Comparison of ENCODE assay signal across 20 mouse cellular contexts in genomic region chr14:46441696-46442095, GRCm38 (mm10). TPM values are rescaled to one million over a fixed set of nuclear protein-coding genes. Genes with fewer than 3 reads are reported as not detected.
DNase-seq lines count a peak whose midpoint lies in the region; ATAC-seq lines count a peak whose summit lies in the region.
"Had no signal": no experiment of that assay in that cellular context is flagged by ENCODE, and none has a peak within 500 bp of the region (broad histone marks: within the 10 kb centered on the region; RNA-seq: fewer than 3 reads in every experiment).

No protein-coding gene starts in this region.

- intact Hi-C loops in heart, postnatal 36 days (cut with DNase I), result no loop called here

- H3K4me1 ChIP-seq in heart, embryonic 10.5 days, result peaks cover 14% of the 10 kb centered on the region
- 0 out of 2 replicates have a peak, but pooled peaks cover 10% of the 10 kb centered on the region for H3K4me1 ChIP-seq in lung, embryonic 16.5 days (replicated peaks; ENCODE audit: control insufficient read depth, insufficient read depth, low read length)

- 0 out of 2 replicates have a peak overlapping the region, but pooled peaks have one; percentile 23 for H3K27ac ChIP-seq in heart, embryonic 10.5 days
- H3K27ac ChIP-seq in lung, embryonic 16.5 days (ENCODE audit: low read length), result peak overlapping the region; percentile 72
- H3K27ac ChIP-seq: heart, embryonic 15.5 days; hindbrain, embryonic 10.5 days; hindbrain, embryonic 14.5 days had no signal

- WGBS in heart, embryonic 10.5 days, result 78% methylated on average over 6 of the region's 6 CpGs
- WGBS in lung, embryonic 16.5 days, result 64% methylated on average over 6 of the region's 6 CpGs

- no peak overlapping the region for H3K4me3 ChIP-seq in heart, embryonic 10.5 days
- H3K4me3 ChIP-seq in lung, embryonic 16.5 days (ENCODE audit: low read length), result no peak overlapping the region
- H3K4me3 ChIP-seq: heart, embryonic 15.5 days; hindbrain, embryonic 10.5 days had no signal

- no peak overlapping the region for H3K4me2 ChIP-seq in lung, embryonic 16.5 days (ENCODE audit: low read depth, low read length)
- H3K4me2 ChIP-seq: heart, embryonic 15.5 days; hindbrain, embryonic 14.5 days had no signal

- ATAC-seq in lung, embryonic 16.5 days (ENCODE audit: low read depth), result peak; percentile 80
- ATAC-seq in megakaryocyte progenitor cell, adult 5-6 weeks (replicated peaks; ENCODE audit: poor library complexity), result no peak
- ATAC-seq: activated CD4-positive, CD25-positive, alpha-beta regulatory T cell, adult 4 months; forebrain, embryonic 16.5 days; Patski had no signal

- H3K27me3 ChIP-seq in heart, embryonic 10.5 days (ENCODE audit: insufficient read depth, poor library complexity, severe bottlenecking), result no peaks in the 10 kb centered on the region
- H3K27me3 ChIP-seq in lung, embryonic 16.5 days (ENCODE audit: control insufficient read depth, insufficient read depth, low read depth, low read length), result no peaks in the 10 kb centered on the region
- H3K27me3 ChIP-seq: CH12.LX; heart, embryonic 15.5 days; Patski had no signal

- no peak overlapping the region for H3K9ac ChIP-seq in lung, embryonic 16.5 days (ENCODE audit: low read length)
- H3K9ac ChIP-seq: heart, embryonic 15.5 days; hindbrain, embryonic 14.5 days had no signal

- H3K9me3 ChIP-seq in heart, embryonic 10.5 days, result no peaks in the 10 kb centered on the region
- H3K9me3 ChIP-seq in lung, embryonic 16.5 days (ENCODE audit: control insufficient read depth, low read length), result no peaks in the 10 kb centered on the region
- H3K9me3 ChIP-seq: heart, embryonic 15.5 days; hindbrain, embryonic 10.5 days had no signal

- H3K36me3 ChIP-seq in heart, embryonic 10.5 days, result no peaks in the 10 kb centered on the region
- H3K36me3 ChIP-seq in lung, embryonic 16.5 days (ENCODE audit: control insufficient read depth, insufficient read depth, low read length), result no peaks in the 10 kb centered on the region
- H3K36me3 ChIP-seq: heart, embryonic 15.5 days; hindbrain, embryonic 10.5 days had no signal

- DNase-seq in heart, embryonic 10.5 days (ENCODE audit: low spot score), result no peak
- no peak for DNase-seq in heart, postnatal 36 days
- peak; percentile 72 for DNase-seq in lung, postnatal 25 days (ENCODE audit: low spot score)
- no peak for DNase-seq in adrenal gland, postnatal 25 days
- DNase-seq in kidney, adult 18-20 months, result no peak
- DNase-seq: adrenal gland, postnatal 14 days; cerebellum, adult 2 months; cerebellum, postnatal 10 days; gastrocnemius, postnatal 14 days; heart, postnatal 14 days had no signal

RNA-seq across cellular contexts. Expression of gene Bmp4, which starts 51.2 kb away (rescaled TPM):
- polyA plus RNA-seq in heart, embryonic 10.5 days (2016; fragmentation: Nextera tagmentation; extraction: Ambion mirVana), result 32.0 and 71.3 TPM in 2 replicates
- total RNA-seq in heart, postnatal 36 days (2021), result 10 to 100 TPM; 13.3 to 17.8 TPM
- polyA plus RNA-seq in lung, embryonic 16.5 days (2015; fragmentation: Nextera tagmentation; extraction: Ambion mirVana), result 78.9 and 79.0 TPM in 2 replicates
- total RNA-seq in adrenal gland, postnatal 25 days (2021), result 12.3 and 14.4 TPM in 2 replicates
- total RNA-seq in megakaryocyte progenitor cell, adult 5-6 weeks (2015), result not detected in 2 replicates
- not detected in 2 replicates for total RNA-seq in megakaryocyte progenitor cell, adult 5-6 weeks (2017)
- total RNA-seq: CH12.LX; granulocyte monocyte progenitor cell, adult 5-6 weeks had no signal

Comparison
In these comparisons a context has a peak if more than half of its experiments do, and no peak if none do; other contexts are left out.
1. RNA of gene Bmp4, which starts 51.2 kb away (total RNA-seq): 13.3 to 17.8 TPM in heart, postnatal 36 days and 12.3 to 14.4 TPM in adrenal gland, postnatal 25 days; not detected in megakaryocyte progenitor cell, adult 5-6 weeks; every median in the first group is over 10 times any median in the second.